Mouse (Mus musculus): ENCODE results near the gene Lxn.

DNA sequence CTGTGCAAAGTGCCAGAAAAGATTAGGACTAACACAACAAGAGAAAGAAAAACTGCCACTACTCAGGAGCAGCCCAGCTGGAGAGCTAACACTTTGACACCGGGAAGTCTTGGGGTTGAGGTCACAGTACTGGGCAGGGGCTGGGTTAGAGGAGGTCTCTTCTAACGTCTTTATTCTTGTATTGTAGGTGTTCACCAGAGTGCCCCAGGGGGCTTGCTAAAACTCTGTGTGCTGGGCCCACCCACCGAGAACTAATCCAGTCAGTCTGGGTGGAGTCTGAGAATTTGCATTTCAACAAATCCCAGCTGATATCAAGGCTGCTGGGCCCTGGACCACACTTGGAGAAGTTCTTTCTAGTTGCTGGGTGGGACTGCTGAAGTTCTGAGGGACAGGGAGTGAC is 40.2 kb upstream of the Lxn start:
- TF ChIP-seq ZNF384 (IDR thresholded peaks at IDR 0.05; ENCODE audit: low read depth, low read length) (no peak), MAFK (IDR thresholded peaks at IDR 0.05; ENCODE audit: insufficient read depth, low read depth, low read length) (no peak), ZC3H11A (IDR thresholded peaks at IDR 0.05; ENCODE audit: borderline replicate concordance, low read depth, low read length) (no peak), CHD2 (IDR thresholded peaks at IDR 0.05; ENCODE audit: low read depth, low read length) (no peak), HCFC1 (IDR thresholded peaks at IDR 0.05; ENCODE audit: borderline replicate concordance, insufficient read depth, low read length) (no peak)
